Mouse (Mus musculus) kidney, postnatal 10 days (tissue): ENCODE results near the gene Dpy30.
"Not testable (repeated sequence)": the region's sequence is repeated elsewhere in the genome, so short reads cannot be mapped to it uniquely, and the experiment has no call there.

Experiments
- DNase-seq: peaks from one replicate; pipeline ENCODE4 v3.0.0; 2021; ENCODE audit warnings: mixed read lengths

The Dpy30 gene

GRCm38 (mm10) chr17:74323844-74324243 lies at the start of gene Dpy30:
Gene Dpy30 (minus strand): TSS chr17:74323944.
- no peak for DNase-seq

GRCm38 (mm10) chr17:74363592-74363991 lies 39.8 kb upstream of the Dpy30 start:
- DNase-seq = no peak

GRCm38 (mm10) chr17:74341151-74341550 lies 17.4 kb upstream of the Dpy30 start:
- no peak for DNase-seq

GRCm38 (mm10) chr17:74338937-74339804 lies 15.4 kb upstream of the Dpy30 start, which contains the start of gene Spast:
Gene Spast (plus strand): TSS chr17:74338987.
- DNase-seq = peak; percentile 85

GRCm38 (mm10) chr17:74338225-74338931 lies 14.6 kb upstream of the Dpy30 start:
- peak; percentile 97 for DNase-seq

GRCm38 (mm10) chr17:74331049-74331676 lies 7.4 kb upstream of the Dpy30 start:
- DNase-seq = no peak

GRCm38 (mm10) chr17:74328146-74328545 lies 4.4 kb upstream of the Dpy30 start:
- DNase-seq = peak; percentile 73

- DNase-seq = not testable (repeated sequence)
Measured at GRCm38 (mm10) chr17:74327195-74327594, 3.5 kb upstream of the Dpy30 start.

GRCm38 (mm10) chr17:74322400-74323054 lies 1.2 kb downstream of the Dpy30 start:
- no peak for DNase-seq

- no peak for DNase-seq
Measured at GRCm38 (mm10) chr17:74318721-74319120, 5.0 kb downstream of the Dpy30 start.

- peak; percentile 92 for DNase-seq
Measured at GRCm38 (mm10) chr17:74316309-74316863, 7.4 kb downstream of the Dpy30 start.

GRCm38 (mm10) chr17:74315445-74316308 lies 8.1 kb downstream of the Dpy30 start:
- DNase-seq = no peak

- no peak for DNase-seq
Measured at GRCm38 (mm10) chr17:74306021-74306420, 17.7 kb downstream of the Dpy30 start.

GRCm38 (mm10) chr17:74305616-74306015 lies 18.1 kb downstream of the Dpy30 start:
- DNase-seq = no peak

- no peak for DNase-seq
Measured at GRCm38 (mm10) chr17:74304060-74304459, 19.7 kb downstream of the Dpy30 start.

- no peak for DNase-seq
Measured at GRCm38 (mm10) chr17:74300089-74300488, 23.7 kb downstream of the Dpy30 start.

GRCm38 (mm10) chr17:74296991-74297390 lies 26.8 kb downstream of the Dpy30 start:
- DNase-seq = not testable (repeated sequence)

GRCm38 (mm10) chr17:74296076-74296823 lies 27.5 kb downstream of the Dpy30 start:
- peak; percentile 44 for DNase-seq

- peak; percentile 92 for DNase-seq
Measured at GRCm38 (mm10) chr17:74295026-74295970, 28.4 kb downstream of the Dpy30 start, which contains the start of gene Memo1. Gene Memo1 (minus strand): TSS chr17:74295521.
